Mouse (Mus musculus) embryonic facial prominence, embryonic 12.5 days (tissue): ENCODE results near the gene Mfge8. TPM values are rescaled to one million over a fixed set of nuclear protein-coding genes. Genes with fewer than 3 reads are reported as not detected.

Experiments
- ATAC-seq: fragments of 200-750 bp; cut with Nextera tagmentation; 2 replicates; pipeline ENCODE4 v1.8.0; 2017; ENCODE audit not compliant: insufficient number of reproducible peaks, insufficient read depth, low FRiP score, low TSS enrichment
- H3K27ac ChIP-seq: fragments of 300-500 bp; sonication (generic); 2 replicates; pipeline ENCODE4 v1.5.1; 2016; ENCODE audit warnings: mild to moderate bottlenecking
- H3K27me3 ChIP-seq: fragments of 300-500 bp; sonication (generic); 2 replicates; pipeline ENCODE4 v1.6.1; 2016; ENCODE audit warnings: mild to moderate bottlenecking, moderate library complexity
- H3K36me3 ChIP-seq: fragments of 300-500 bp; sonication (generic); 2 replicates; pipeline ENCODE4 v1.6.1; 2016; ENCODE audit warnings: mild to moderate bottlenecking
- H3K4me1 ChIP-seq: fragments of 300-500 bp; sonication (generic); 2 replicates; pipeline ENCODE4 v1.6.1; 2016
- H3K4me2 ChIP-seq: fragments of 300-500 bp; sonication (generic); replicated peaks from 2 replicates; pipeline ENCODE4 v1.6.1; 2016; ENCODE audit warnings: mild to moderate bottlenecking, moderate library complexity
- H3K4me3 ChIP-seq: fragments of 300-500 bp; sonication (generic); 2 replicates; pipeline ENCODE4 v1.5.1; 2016; ENCODE audit warnings: mild to moderate bottlenecking
- H3K9ac ChIP-seq: fragments of 300-500 bp; sonication (generic); 2 replicates; pipeline ENCODE4 v1.6.1; 2016; ENCODE audit warnings: mild to moderate bottlenecking, moderate library complexity
- H3K9me3 ChIP-seq: fragments of 300-500 bp; sonication (generic); 2 replicates; pipeline ENCODE4 v1.6.1; 2016; ENCODE audit warnings: mild to moderate bottlenecking, moderate library complexity
- WGBS: fragments of 180-500 bp; shearing (Covaris S2); methylation state at CpG from one replicate; pipeline ENCODE4 v1.1.7; 2016; 5-methylcytosine and 5-hydroxymethylcytosine counted together
- polyA plus RNA-seq: library from polyadenylated mRNA; unstranded; fragments of >200 nt; fragmentation: Nextera tagmentation; extraction: Ambion mirVana; gene quantifications from 2 replicates; pipeline ENCODE4 v1.2.1, GENCODE M21; 2016

Gene Mfge8
- polyA plus RNA-seq, result 118 and 123 TPM in 2 replicates

GRCm38 (mm10) chr7:79148711-79149266 is at the start of gene Mfge8:
Mfge8 (minus strand) TSS chr7:79149060.
- Histone ChIP-seq H3K27me3 (no peaks in the 10 kb centered on the region), H3K4me3 (peak within 1 kb of the TSS; percentile 74), H3K9ac (peak within 1 kb of the TSS; percentile 74), H3K4me2 (peak within 1 kb of the TSS; percentile 92), H3K4me1 (peaks cover 16% of the 10 kb centered on the region), H3K27ac (peak within 1 kb of the TSS; percentile 60; the same call in 1 of the 2 replicates), H3K36me3 (peaks cover 17% of the 10 kb centered on the region), H3K9me3 (no peaks in the 10 kb centered on the region)
- peak; percentile 87 for ATAC-seq
- 0% methylated on average over 39 of the region's 39 CpGs for WGBS

- no peak overlapping the region for H3K9ac ChIP-seq
- no peak overlapping the region for H3K4me3 ChIP-seq
- no peaks in the 10 kb centered on the region for H3K9me3 ChIP-seq
- ATAC-seq, result no peak
- no peaks in the 10 kb centered on the region for H3K36me3 ChIP-seq
- WGBS, result 75% methylated on average over 16 of the region's 16 CpGs
- no peak overlapping the region for H3K27ac ChIP-seq
- no peaks in the 10 kb centered on the region for H3K27me3 ChIP-seq
- no peak overlapping the region for H3K4me2 ChIP-seq
- H3K4me1 ChIP-seq, result no peaks in the 10 kb centered on the region
These were observed 45.9 kb upstream of the Mfge8 start for GRCm38 (mm10) chr7:79194560-79195413.

DNA sequence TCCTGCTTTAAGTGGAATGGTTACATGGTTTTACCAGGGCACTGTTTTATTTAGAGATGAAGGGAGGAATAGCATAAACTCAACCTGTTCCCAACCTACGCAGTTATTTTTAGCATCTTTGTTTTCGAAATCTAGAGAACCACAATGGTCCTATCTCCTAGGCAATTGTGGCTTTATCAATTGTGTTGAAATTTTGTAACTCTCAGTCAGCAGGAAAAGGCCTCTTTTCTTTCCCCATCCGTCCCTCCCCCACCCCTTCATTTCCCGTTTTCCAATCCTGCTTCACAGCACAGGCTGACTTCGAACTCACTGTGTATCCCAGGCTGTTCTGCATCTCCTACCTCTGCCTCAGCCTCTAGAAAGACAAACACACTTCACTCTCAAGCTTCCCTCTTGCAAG is 45.1 kb upstream of the Mfge8 start:
- H3K4me3 ChIP-seq, result no peak overlapping the region
- H3K9me3 ChIP-seq, result no peaks in the 10 kb centered on the region
- H3K9ac ChIP-seq, result no peak overlapping the region
- no peaks in the 10 kb centered on the region for H3K36me3 ChIP-seq
- H3K27ac ChIP-seq, result no peak overlapping the region
- WGBS, result 65% methylated on average over 5 of the region's 5 CpGs
- no peaks in the 10 kb centered on the region for H3K27me3 ChIP-seq
- no peak for ATAC-seq
- no peak overlapping the region for H3K4me2 ChIP-seq
- peaks cover 3% of the 10 kb centered on the region; the same call in 1 of the 2 replicates for H3K4me1 ChIP-seq

DNA sequence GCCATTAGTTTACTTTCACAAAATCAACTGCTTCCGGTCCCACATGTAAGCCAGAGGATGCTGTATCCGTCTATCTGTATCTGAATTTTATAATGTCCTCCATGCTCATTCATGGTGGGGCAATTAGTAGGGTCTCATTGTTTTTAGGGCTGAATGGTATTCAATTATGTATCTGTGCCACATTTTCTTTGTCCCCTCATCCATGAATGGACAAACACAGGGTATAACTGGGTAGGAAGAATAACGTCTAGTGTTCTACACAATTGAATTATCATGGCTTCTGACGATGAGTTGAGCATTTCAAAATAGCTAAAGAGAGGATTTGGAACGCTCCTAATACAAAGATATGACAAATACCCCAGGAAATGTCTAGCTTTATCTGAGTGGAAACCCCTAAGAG is 42.6 kb upstream of the Mfge8 start:
- WGBS, result 82% methylated on average over 5 of the region's 5 CpGs
- H3K4me1 ChIP-seq, result peaks cover 3% of the 10 kb centered on the region; the same call in 1 of the 2 replicates
- H3K4me2 ChIP-seq, result no peak overlapping the region
- no peak overlapping the region for H3K4me3 ChIP-seq
- no peak overlapping the region for H3K27ac ChIP-seq
- no peaks in the 10 kb centered on the region for H3K9me3 ChIP-seq
- H3K9ac ChIP-seq, result no peak overlapping the region
- no peaks in the 10 kb centered on the region for H3K36me3 ChIP-seq
- H3K27me3 ChIP-seq, result no peaks in the 10 kb centered on the region
- ATAC-seq, result no peak

GRCm38 (mm10) chr7:79190592-79190991 is 41.7 kb upstream of the Mfge8 start:
- no peak overlapping the region for H3K27ac ChIP-seq
- no peak overlapping the region for H3K4me2 ChIP-seq
- no peaks in the 10 kb centered on the region for H3K36me3 ChIP-seq
- ATAC-seq, result no peak
- H3K4me3 ChIP-seq, result no peak overlapping the region
- H3K27me3 ChIP-seq, result no peaks in the 10 kb centered on the region
- peaks cover 3% of the 10 kb centered on the region; the same call in 1 of the 2 replicates for H3K4me1 ChIP-seq
- H3K9ac ChIP-seq, result no peak overlapping the region
- WGBS, result 34% methylated on average over 3 of the region's 3 CpGs
- no peaks in the 10 kb centered on the region for H3K9me3 ChIP-seq

GRCm38 (mm10) chr7:79189211-79189610 is 40.4 kb upstream of the Mfge8 start:
- Histone ChIP-seq H3K4me3 (no peak overlapping the region), H3K9ac (no peak overlapping the region), H3K9me3 (no peaks in the 10 kb centered on the region), H3K36me3 (no peaks in the 10 kb centered on the region), H3K4me2 (no peak overlapping the region), H3K27me3 (no peaks in the 10 kb centered on the region), H3K27ac (no peak overlapping the region), H3K4me1 (peaks cover 3% of the 10 kb centered on the region; the same call in 1 of the 2 replicates)
- no peak for ATAC-seq
- WGBS, result 46% methylated on average over 3 of the region's 5 CpGs

DNA sequence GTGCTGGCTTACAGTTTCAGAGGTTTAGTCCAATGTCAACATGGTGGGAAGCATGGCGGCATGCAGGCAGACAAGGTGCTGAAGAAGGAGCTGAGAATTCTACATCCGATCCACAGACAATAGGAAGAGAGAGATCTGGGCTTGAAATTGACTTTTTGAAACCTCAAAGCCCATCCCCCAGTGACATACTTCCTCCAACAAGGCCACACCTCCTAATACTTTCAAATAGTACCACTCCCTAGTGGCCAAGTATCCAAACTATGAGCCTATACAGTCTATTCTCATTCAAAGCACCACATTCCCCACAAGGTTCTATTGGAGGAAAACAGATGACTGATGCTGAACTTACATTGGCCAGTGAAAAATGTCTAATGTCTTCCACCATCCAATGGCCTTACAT is 38.7 kb upstream of the Mfge8 start:
- Histone ChIP-seq H3K27me3 (no peaks in the 10 kb centered on the region), H3K9me3 (no peaks in the 10 kb centered on the region), H3K27ac (no peak overlapping the region), H3K4me3 (no peak overlapping the region), H3K4me1 (peaks cover 3% of the 10 kb centered on the region; the same call in 1 of the 2 replicates), H3K4me2 (no peak overlapping the region), H3K36me3 (no peaks in the 10 kb centered on the region), H3K9ac (no peak overlapping the region)
- no peak for ATAC-seq
- 88% methylated on average over 2 of the region's 2 CpGs for WGBS

- H3K4me3 ChIP-seq, result no peak overlapping the region
- H3K27ac ChIP-seq, result no peak overlapping the region
- no peaks in the 10 kb centered on the region for H3K9me3 ChIP-seq
- H3K4me1 ChIP-seq, result no peaks in the 10 kb centered on the region
- no peak overlapping the region for H3K4me2 ChIP-seq
- no peak overlapping the region for H3K9ac ChIP-seq
- H3K36me3 ChIP-seq, result no peaks in the 10 kb centered on the region
- 44% methylated on average over 1 of the region's 1 CpGs for WGBS
- ATAC-seq, result no peak
- no peaks in the 10 kb centered on the region for H3K27me3 ChIP-seq
These were observed 34.6 kb upstream of the Mfge8 start for GRCm38 (mm10) chr7:79183417-79183816.

GRCm38 (mm10) chr7:79173800-79174199 is 24.9 kb upstream of the Mfge8 start:
- no peaks in the 10 kb centered on the region for H3K36me3 ChIP-seq
- no peaks in the 10 kb centered on the region for H3K9me3 ChIP-seq
- WGBS, result 77% methylated on average over 3 of the region's 3 CpGs
- ATAC-seq, result no peak
- H3K4me2 ChIP-seq, result no peak overlapping the region
- no peak overlapping the region for H3K27ac ChIP-seq
- H3K9ac ChIP-seq, result no peak overlapping the region
- H3K4me1 ChIP-seq, result no peaks in the 10 kb centered on the region
- H3K4me3 ChIP-seq, result no peak overlapping the region
- H3K27me3 ChIP-seq, result no peaks in the 10 kb centered on the region; the same call in 1 of the 2 replicates

- H3K9ac ChIP-seq, result no peak overlapping the region
- no peak for ATAC-seq
- no peaks in the 10 kb centered on the region; the same call in 1 of the 2 replicates for H3K27me3 ChIP-seq
- H3K4me3 ChIP-seq, result no peak overlapping the region
- 50% methylated on average over 1 of the region's 1 CpGs for WGBS
- no peak overlapping the region for H3K4me2 ChIP-seq
- H3K27ac ChIP-seq, result no peak overlapping the region
- H3K4me1 ChIP-seq, result no peaks in the 10 kb centered on the region
- no peaks in the 10 kb centered on the region for H3K36me3 ChIP-seq
- H3K9me3 ChIP-seq, result no peaks in the 10 kb centered on the region
These were observed 22.9 kb upstream of the Mfge8 start for GRCm38 (mm10) chr7:79171782-79172181.

DNA sequence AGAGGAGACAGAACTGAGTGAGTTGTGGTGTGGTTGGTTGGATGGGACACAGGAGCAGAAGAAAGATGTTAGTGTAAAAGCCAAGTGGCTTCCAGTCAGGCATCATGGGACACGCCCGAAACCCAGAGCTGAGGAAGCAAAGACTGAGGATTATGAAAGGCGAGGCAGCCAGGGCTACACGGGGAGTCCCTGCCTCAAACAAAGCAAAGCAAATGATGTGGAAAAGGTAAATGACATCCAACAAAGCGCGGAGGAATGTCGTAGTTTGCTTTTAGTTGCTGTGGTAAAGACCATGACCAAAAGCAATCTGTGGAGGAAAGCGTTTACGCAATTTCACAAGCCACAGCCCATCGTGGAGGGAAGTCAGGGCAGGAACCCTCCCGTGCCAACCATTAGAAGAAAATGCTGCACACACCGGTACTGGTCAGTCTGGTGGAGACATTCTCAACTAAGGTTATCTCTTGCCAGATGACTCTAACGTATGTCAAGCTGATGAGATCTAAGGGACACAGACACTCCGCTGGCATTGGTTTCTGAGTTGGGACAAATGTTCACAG is 18.2 kb upstream of the Mfge8 start:
- ATAC-seq, result no peak
- no peaks in the 10 kb centered on the region for H3K27me3 ChIP-seq
- H3K9ac ChIP-seq, result no peak overlapping the region
- no peak overlapping the region for H3K4me3 ChIP-seq
- no peak overlapping the region for H3K27ac ChIP-seq
- no peaks in the 10 kb centered on the region for H3K9me3 ChIP-seq
- no peak overlapping the region for H3K4me2 ChIP-seq
- H3K4me1 ChIP-seq, result no peaks in the 10 kb centered on the region
- 83% methylated on average over 14 of the region's 14 CpGs for WGBS
- H3K36me3 ChIP-seq, result no peaks in the 10 kb centered on the region

GRCm38 (mm10) chr7:79159406-79159805 is 10.5 kb upstream of the Mfge8 start:
- no peaks in the 10 kb centered on the region for H3K9me3 ChIP-seq
- no peak overlapping the region for H3K27ac ChIP-seq
- H3K36me3 ChIP-seq, result no peaks in the 10 kb centered on the region
- no peak overlapping the region for H3K9ac ChIP-seq
- no peak for ATAC-seq
- H3K27me3 ChIP-seq, result no peaks in the 10 kb centered on the region
- H3K4me3 ChIP-seq, result no peak overlapping the region
- H3K4me2 ChIP-seq, result no peak overlapping the region
- WGBS, result 73% methylated on average over 1 of the region's 1 CpGs
- H3K4me1 ChIP-seq, result no peaks in the 10 kb centered on the region
